Mouse (Mus musculus) cerebellum, adult 11 months (tissue): ENCODE data around the gene Nbeal1.

Experiments
- DNase-seq: peaks from one replicate; pipeline ENCODE4 v3.0.0; 2022

Nbeal1 gene

GRCm38 (mm10) chr1:60344670-60345069 is 164.3 kb downstream of the Nbeal1 start:
- no peak for DNase-seq

GRCm38 (mm10) chr1:60345712-60346111 is 165.3 kb downstream of the Nbeal1 start:
- no peak for DNase-seq

GRCm38 (mm10) chr1:60352786-60353185 is 172.4 kb downstream of the Nbeal1 start:
- DNase-seq, result no peak

GRCm38 (mm10) chr1:60361626-60362025 is 181.2 kb downstream of the Nbeal1 start:
- no peak for DNase-seq

- DNase-seq, result no peak
Observed at GRCm38 (mm10) chr1:60376556-60376955, 196.2 kb downstream of the Nbeal1 start.

GRCm38 (mm10) chr1:60381910-60382309 is 201.5 kb downstream of the Nbeal1 start:
- DNase-seq, result no peak
